Mouse (Mus musculus) bone marrow macrophage, adult 2 months (primary cell): ENCODE results near the gene Bean1.

Experiments
- CTCF ChIP-seq: IDR thresholded peaks from 2 replicates; pipeline ENCODE4 v1.5.1; 2012; ENCODE audit warnings: low read depth, mild to moderate bottlenecking, low read length, moderate library complexity
- POLR2A ChIP-seq: IDR thresholded peaks from 2 replicates; pipeline ENCODE4 v1.6.1; 2012; ENCODE audit warnings: mild to moderate bottlenecking, low read depth, low read length, borderline replicate concordance

- TF ChIP-seq CTCF (no peak), POLR2A (no peak)
Measured at GRCm38 (mm10) chr8:104188459-104188858, 18.2 kb downstream of the Bean1 start.
